Mouse (Mus musculus): Measurements from ENCODE around the gene Susd4.
A peak's percentile ranks its signal among the peaks of the same experiment; 100 is the strongest.

Susd4 gene

GRCm38 (mm10) chr1:182863396-182863795 lies 99.7 kb downstream of the Susd4 start:
- DNase-seq = no peak

GRCm38 (mm10) chr1:182867886-182868285 lies 104.2 kb downstream of the Susd4 start:
- DNase-seq = no peak

GRCm38 (mm10) chr1:182868432-182869113 lies 104.9 kb downstream of the Susd4 start:
- DNase-seq = peak; percentile 72

GRCm38 (mm10) chr1:182869114-182869456 lies 105.4 kb downstream of the Susd4 start:
- DNase-seq = no peak

- no peak for DNase-seq
Measured at GRCm38 (mm10) chr1:182878156-182878555, 114.5 kb downstream of the Susd4 start.

- no peak for DNase-seq
Measured at GRCm38 (mm10) chr1:182878719-182879118, 115.1 kb downstream of the Susd4 start.

GRCm38 (mm10) chr1:182881246-182881645 lies 117.6 kb downstream of the Susd4 start:
- no peak for DNase-seq

GRCm38 (mm10) chr1:182882611-182883010 lies 119.0 kb downstream of the Susd4 start:
- no peak for DNase-seq

GRCm38 (mm10) chr1:182895698-182896097 lies 132.0 kb downstream of the Susd4 start:
- peak; percentile 82 for DNase-seq

- DNase-seq = no peak
Measured at GRCm38 (mm10) chr1:182897071-182897470, 133.4 kb downstream of the Susd4 start.

GRCm38 (mm10) chr1:182897506-182898138 lies 134.0 kb downstream of the Susd4 start:
- DNase-seq = no peak

- no peak for DNase-seq
Measured at GRCm38 (mm10) chr1:182902095-182902494, 138.4 kb downstream of the Susd4 start.

GRCm38 (mm10) chr1:182902906-182903305 lies 139.2 kb downstream of the Susd4 start:
- no peak for DNase-seq

- no peak for DNase-seq
Measured at GRCm38 (mm10) chr1:182905669-182906068, 142.0 kb downstream of the Susd4 start.

GRCm38 (mm10) chr1:182908050-182909036 lies 144.7 kb downstream of the Susd4 start:
- peak; percentile 95 for DNase-seq

GRCm38 (mm10) chr1:182909066-182909465 lies 145.4 kb downstream of the Susd4 start:
- DNase-seq = no peak

GRCm38 (mm10) chr1:182909596-182909995 lies 145.9 kb downstream of the Susd4 start:
- no peak for DNase-seq

- DNase-seq = no peak
Measured at GRCm38 (mm10) chr1:182912591-182912990, 148.9 kb downstream of the Susd4 start.

GRCm38 (mm10) chr1:182914121-182914908 lies 150.7 kb downstream of the Susd4 start:
- DNase-seq = no peak

GRCm38 (mm10) chr1:182916166-182916565 lies 152.5 kb downstream of the Susd4 start:
- no peak for DNase-seq

- DNase-seq = no peak
Measured at GRCm38 (mm10) chr1:182918718-182919346, 155.2 kb downstream of the Susd4 start.

- no peak for DNase-seq
Measured at GRCm38 (mm10) chr1:182922824-182923223, 159.2 kb downstream of the Susd4 start.

Measured in lung, postnatal 14 days (tissue).